Mouse (Mus musculus): ENCODE data around the gene Scn5a.

GRCm38 (mm10) chr9:119614798-119615197, 36.0 kb upstream of the Scn5a start:
- TF ChIP-seq CTCF (IDR thresholded peaks at IDR 0.05; ENCODE audit: insufficient read depth, low read length) (no peak), POLR2A (IDR thresholded peaks at IDR 0.05; ENCODE audit: borderline replicate concordance, extremely low read depth, low read depth, low read length) (no peak)
